Mouse (Mus musculus) urinary bladder, postnatal 10 days (tissue): Measurements from ENCODE around the gene Glrx.
"Not testable (repeated sequence)": the region's sequence is repeated elsewhere in the genome, so short reads cannot be mapped to it uniquely, and the experiment has no call there.

Experiments
- DNase-seq: peaks from one replicate; pipeline ENCODE4 v3.0.0; 2022; ENCODE audit warnings: low spot score

Gene Glrx

GRCm38 (mm10) chr13:75839719-75840481, at the start of gene Glrx:
Gene Glrx (plus strand): TSS chr13:75839868.
- DNase-seq, result peak; percentile 16

GRCm38 (mm10) chr13:75790550-75791205, 49.0 kb upstream of the Glrx start:
- no peak for DNase-seq

- DNase-seq, result no peak
These were observed 45.6 kb upstream of the Glrx start for GRCm38 (mm10) chr13:75793863-75794629.

- DNase-seq, result peak; percentile 70
These were observed 42.1 kb upstream of the Glrx start for GRCm38 (mm10) chr13:75797369-75798141.

GRCm38 (mm10) chr13:75798413-75799302, 41.0 kb upstream of the Glrx start:
- no peak for DNase-seq

- no peak for DNase-seq
These were observed 40.2 kb upstream of the Glrx start for GRCm38 (mm10) chr13:75799421-75799820.

GRCm38 (mm10) chr13:75807969-75808368, 31.7 kb upstream of the Glrx start:
- no peak for DNase-seq

- no peak for DNase-seq
These were observed 29.7 kb upstream of the Glrx start for GRCm38 (mm10) chr13:75809957-75810356.

GRCm38 (mm10) chr13:75817183-75817582, 22.5 kb upstream of the Glrx start:
- no peak for DNase-seq

- DNase-seq, result no peak
These were observed 21.2 kb upstream of the Glrx start for GRCm38 (mm10) chr13:75818486-75818885.

- DNase-seq, result no peak
These were observed 20.5 kb upstream of the Glrx start for GRCm38 (mm10) chr13:75818945-75819706.

- DNase-seq, result no peak
These were observed 19.8 kb upstream of the Glrx start for GRCm38 (mm10) chr13:75819898-75820297.

GRCm38 (mm10) chr13:75822366-75822765, 17.3 kb upstream of the Glrx start:
- DNase-seq, result not testable (repeated sequence)

GRCm38 (mm10) chr13:75823201-75823600, 16.5 kb upstream of the Glrx start:
- DNase-seq, result no peak

GRCm38 (mm10) chr13:75824611-75825319, 14.9 kb upstream of the Glrx start:
- DNase-seq, result no peak

- DNase-seq, result no peak
These were observed 14.3 kb upstream of the Glrx start for GRCm38 (mm10) chr13:75825388-75825787.

- no peak for DNase-seq
These were observed 9.0 kb upstream of the Glrx start for GRCm38 (mm10) chr13:75830708-75831107.

- DNase-seq, result no peak
These were observed 8.0 kb upstream of the Glrx start for GRCm38 (mm10) chr13:75831710-75832109.

GRCm38 (mm10) chr13:75832697-75833096, 7.0 kb upstream of the Glrx start:
- DNase-seq, result no peak

- DNase-seq, result no peak
These were observed 6.2 kb upstream of the Glrx start for GRCm38 (mm10) chr13:75833499-75833898.
